Mouse (Mus musculus) ovary, postnatal 10 days (tissue): ENCODE data around the gene Mtor.

Source experiments
- DNase-seq: peaks from one replicate; pipeline ENCODE4 v3.0.0; 2022; ENCODE audit warnings: low spot score

The Mtor gene

DNA sequence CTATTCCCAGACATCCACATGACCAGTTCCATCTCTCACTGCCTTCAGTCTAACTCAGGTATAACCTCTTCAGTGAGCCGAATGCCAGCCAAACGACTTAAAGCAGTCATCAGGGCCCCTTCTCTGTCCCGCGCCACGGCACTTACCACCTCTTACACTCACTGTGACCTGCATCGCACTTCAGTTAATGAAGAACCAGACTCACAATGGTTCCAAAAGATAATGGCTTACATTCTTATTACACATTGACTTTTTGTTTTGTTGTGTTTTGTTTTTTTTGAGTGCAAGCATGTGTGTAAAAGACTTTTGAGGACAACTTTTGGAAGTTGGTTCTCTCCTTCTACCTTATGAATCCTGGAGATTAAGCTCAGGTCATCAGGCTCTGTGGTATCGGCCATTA lies 5.8 kb upstream of the Mtor start:
- no peak for DNase-seq

DNA sequence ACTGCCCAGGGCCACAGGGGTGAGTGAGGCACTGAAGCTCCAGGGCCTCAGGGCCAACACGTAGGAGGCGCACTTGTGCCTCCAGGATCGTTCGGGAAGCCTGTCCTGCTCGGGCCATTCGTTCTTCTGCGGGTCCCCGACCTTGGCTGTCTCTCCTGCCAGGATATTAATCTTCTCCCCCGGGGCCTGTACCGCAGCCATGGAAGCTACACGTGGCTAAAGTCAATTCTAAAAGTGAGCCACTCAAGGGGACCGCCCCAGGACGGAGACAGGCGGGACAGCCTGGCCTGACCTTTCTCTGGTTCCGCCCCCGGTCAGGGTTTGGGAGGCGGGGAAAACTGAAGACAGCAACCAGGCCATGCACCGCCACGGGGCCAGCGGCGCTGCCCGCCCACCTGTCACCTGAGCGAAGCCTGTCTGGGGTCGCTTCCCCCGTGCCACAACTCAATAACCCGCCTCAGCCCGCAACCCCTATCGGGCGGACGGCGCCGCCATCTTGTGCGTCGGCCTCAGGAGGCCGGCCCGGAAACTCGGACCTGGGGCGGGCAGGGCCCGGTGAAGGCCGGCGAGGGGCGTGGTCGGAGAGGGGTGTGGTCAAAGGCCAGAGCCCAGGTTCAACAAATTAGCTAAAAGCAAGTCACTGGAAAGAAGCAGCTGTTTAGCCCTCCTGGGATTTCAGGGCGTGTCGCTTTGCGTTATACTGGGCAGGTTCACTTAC lies 4.0 kb upstream of the Mtor start, which contains the start of gene Ubiad1:
Ubiad1 (minus strand) TSS at position 522 of the 718 bp plus-strand sequence.
- peak; percentile 63 for DNase-seq

GRCm38 (mm10) chr4:148448853-148449245 lies 438 bp downstream of the Mtor start:
- DNase-seq: no peak

DNA sequence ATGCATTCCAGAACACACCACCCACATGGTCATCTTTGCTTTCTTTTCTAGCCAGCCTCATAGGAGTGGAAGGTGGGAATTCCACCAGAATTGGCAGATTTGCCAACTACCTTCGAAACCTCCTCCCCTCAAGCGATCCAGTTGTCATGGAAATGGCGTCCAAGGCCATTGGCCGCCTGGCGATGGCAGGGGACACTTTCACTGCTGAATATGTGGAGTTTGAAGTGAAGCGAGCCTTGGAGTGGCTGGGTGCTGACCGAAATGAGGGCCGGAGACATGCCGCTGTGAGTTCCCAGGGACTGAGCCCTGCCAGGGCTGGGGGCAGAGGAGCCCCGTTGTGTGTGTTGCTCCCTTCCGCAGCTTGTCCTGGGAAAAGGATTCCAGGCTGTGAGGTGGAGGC lies 5.3 kb downstream of the Mtor start:
- no peak for DNase-seq

GRCm38 (mm10) chr4:148455477-148456025 lies 7.1 kb downstream of the Mtor start:
- no peak for DNase-seq

- DNase-seq: no peak
Measured at GRCm38 (mm10) chr4:148460656-148461284, 12.4 kb downstream of the Mtor start.

DNA sequence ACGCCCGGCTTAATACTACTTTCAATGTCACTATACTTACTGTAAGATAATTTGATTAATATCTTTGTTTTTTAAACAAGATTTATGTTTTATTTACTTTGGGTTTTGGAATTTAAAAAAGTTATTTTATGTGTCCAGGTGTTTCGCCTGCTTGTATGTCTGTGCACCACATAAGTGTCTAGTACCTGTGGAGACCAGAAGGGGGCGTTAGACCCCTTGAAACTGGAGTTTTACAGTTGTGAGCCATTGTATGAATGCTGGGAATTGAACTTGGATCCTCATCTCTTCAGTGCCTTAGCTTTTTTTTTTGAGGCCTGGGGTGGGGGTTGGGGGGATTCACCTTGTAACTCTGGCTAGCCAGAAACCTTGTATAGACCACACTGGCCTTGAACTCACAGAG lies 13.4 kb downstream of the Mtor start:
- DNase-seq: no peak

GRCm38 (mm10) chr4:148462717-148463116 lies 14.3 kb downstream of the Mtor start:
- no peak for DNase-seq

DNA sequence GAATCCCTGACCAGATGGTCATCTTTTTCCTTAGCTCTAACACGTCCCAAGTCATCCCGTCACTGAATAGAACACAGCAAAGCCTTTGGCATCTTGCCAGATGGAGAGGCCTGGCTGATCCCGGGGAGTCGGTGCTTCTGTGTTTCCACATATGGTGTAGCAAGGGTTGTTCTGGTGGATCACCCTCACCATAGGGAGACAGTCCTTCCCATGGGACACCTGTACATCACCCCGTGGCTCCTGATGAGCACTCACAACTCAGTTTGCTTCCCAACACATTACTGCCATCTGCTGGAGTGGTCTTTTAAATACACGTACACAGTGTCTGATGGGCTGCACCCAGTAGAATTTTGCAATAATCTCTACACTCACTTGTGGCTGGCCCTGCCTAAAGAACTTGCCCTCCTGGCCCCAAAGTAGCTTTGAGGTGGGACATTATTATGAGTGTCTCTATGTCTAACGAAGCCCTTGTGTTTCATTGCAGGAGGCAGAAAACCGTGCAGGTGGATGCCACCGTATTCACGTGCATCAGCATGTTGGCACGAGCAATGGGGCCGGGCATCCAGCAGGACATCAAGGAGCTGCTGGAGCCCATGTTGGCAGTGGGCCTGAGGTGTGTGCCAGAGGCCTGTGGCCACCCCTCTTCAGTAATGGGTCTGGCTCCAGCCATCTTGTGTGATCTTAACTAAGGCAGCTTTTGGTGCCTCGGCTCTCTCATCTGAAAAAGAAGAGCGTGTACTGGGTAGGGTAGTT lies 15.0 kb downstream of the Mtor start:
- DNase-seq: no peak

GRCm38 (mm10) chr4:148464301-148464700 lies 15.9 kb downstream of the Mtor start:
- DNase-seq: no peak

- no peak for DNase-seq
Measured at GRCm38 (mm10) chr4:148464869-148465268, 16.5 kb downstream of the Mtor start.

DNA sequence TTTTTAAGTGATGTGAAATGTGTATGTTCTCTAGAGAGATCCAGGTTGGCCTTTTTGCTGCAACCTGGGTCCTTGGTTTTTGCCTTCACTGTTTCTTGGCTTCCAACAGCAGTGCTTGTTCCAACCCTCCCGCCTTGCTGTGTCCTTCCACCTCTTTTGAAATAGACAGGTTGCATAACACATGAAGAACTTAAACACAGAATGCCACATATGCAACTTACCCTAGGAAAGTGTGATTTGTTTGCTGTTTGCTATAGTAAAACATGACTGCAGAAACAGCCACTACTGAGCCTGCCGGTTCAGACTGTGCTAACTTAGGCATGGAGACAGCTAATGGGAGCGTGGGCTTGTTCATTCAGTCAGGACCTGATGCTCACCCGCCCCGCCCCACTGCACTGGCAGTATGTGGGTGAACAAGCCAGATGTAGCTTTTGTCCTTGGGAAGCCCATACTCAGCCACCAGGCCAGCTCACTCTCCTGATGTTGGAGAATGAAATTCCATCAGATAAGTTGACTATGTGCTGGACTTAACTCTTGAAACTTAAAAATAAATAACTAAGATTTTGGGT lies 18.2 kb downstream of the Mtor start:
- no peak for DNase-seq

DNA sequence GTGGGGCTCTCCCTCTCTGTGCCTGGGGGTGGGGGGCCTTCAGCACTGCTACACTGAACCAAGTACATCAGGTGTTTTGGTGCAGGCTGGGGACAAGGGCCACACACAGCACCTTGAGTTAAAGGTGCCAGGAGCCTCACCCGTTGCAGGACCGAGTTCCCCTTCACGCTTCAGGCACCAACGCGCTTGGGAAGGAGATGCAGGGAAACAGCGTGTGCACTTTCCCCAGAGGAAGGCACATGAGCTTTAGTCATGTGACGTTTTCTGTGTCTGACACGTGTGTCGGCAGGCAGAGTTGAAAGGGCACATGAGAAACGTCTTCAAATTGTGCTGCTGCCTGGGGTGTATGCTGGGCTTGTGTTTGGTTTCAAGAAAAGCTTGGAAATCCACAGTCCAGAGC lies 20.0 kb downstream of the Mtor start:
- DNase-seq: no peak

- DNase-seq: no peak
Measured at GRCm38 (mm10) chr4:148469487-148470252, 21.3 kb downstream of the Mtor start.

DNA sequence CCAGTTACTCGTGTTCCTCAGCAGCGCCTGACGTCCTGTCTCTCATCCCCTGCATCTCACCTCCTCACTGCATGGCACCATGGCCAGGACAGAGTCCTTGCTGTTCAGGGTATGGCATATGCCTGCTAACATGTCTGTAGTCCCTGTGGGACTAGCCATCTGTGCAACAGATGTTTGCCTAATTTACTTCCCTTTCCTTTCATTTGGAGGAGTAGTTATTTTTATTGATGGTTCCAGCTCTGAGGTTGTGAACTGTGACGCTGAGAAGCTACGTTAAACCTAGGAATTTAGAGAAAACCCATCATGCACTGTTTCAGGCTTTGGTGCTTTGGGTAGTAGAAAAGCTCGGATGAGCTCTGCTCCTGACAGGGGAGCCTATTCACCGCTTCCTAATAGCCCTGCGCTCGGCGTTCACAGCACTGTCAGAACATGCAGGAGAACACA lies 23.0 kb downstream of the Mtor start:
- no peak for DNase-seq

DNA sequence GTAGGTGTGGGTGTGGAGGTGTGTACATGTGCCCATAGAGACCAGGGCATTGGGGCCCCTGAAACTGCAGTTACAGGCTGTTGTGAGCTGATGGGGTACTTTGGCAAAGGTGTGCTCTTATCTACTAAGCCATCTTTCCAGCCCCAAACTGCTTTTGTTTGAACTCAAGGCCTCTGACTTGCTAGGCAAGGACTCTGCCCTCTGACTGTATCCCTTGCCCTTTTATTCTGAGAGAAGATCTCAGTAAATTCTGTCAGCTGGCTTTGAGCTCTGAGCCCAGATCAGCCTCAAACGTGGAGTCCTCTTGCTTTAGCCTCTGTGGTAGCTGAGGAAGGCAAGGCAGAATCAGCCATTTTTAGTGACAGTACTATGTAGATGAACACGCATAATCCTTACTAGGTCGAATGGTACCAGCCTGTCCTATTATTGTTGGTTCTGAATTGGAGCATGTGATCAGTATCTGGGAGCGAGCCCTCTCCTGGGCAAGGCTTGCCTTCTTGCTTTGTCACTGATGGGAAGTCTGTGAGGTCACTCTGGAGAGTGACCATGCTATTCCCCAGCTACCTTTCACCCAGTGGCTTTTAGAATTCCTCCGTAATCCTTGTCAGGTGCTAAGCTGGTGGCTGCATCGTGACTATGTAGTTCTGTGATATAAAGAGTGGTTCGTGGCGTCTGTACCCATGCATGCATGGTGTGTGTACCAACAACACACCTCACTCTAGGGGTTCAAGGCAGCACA lies 24.2 kb downstream of the Mtor start:
- DNase-seq: no peak

GRCm38 (mm10) chr4:148473496-148473895 lies 25.1 kb downstream of the Mtor start:
- no peak for DNase-seq

DNA sequence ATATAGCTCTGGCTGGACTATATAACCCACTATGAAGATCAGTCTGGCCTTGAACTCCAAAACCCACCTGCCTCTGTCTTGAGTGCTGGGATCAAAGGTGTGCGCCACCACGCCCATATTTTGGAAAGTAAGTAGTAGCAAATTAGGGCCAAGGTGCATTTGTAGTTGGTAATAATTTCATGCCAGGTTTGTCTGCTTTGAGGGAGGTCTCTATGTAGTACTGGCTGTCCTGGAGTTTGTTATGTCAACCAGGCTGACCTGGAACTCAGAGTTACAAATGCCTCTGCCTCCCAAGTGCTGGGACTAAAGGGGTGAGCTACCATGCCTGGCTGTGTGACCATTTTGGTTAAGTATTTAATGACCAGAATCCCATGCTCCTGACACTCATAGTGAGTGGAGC lies 31.8 kb downstream of the Mtor start:
- DNase-seq: no peak

GRCm38 (mm10) chr4:148481557-148482168 lies 33.3 kb downstream of the Mtor start:
- DNase-seq: no peak

GRCm38 (mm10) chr4:148484511-148484910 lies 36.1 kb downstream of the Mtor start:
- DNase-seq: no peak
